Mouse (Mus musculus) urinary bladder, postnatal 25 days (tissue): ENCODE data around the gene Gm5868.
"Not testable (repeated sequence)": the region's sequence is repeated elsewhere in the genome, so short reads cannot be mapped to it uniquely, and the experiment has no call there.

Experiments
- DNase-seq: peaks from one replicate; pipeline ENCODE4 v3.0.0; 2022; ENCODE audit warnings: low spot score

The Gm5868 gene

DNA sequence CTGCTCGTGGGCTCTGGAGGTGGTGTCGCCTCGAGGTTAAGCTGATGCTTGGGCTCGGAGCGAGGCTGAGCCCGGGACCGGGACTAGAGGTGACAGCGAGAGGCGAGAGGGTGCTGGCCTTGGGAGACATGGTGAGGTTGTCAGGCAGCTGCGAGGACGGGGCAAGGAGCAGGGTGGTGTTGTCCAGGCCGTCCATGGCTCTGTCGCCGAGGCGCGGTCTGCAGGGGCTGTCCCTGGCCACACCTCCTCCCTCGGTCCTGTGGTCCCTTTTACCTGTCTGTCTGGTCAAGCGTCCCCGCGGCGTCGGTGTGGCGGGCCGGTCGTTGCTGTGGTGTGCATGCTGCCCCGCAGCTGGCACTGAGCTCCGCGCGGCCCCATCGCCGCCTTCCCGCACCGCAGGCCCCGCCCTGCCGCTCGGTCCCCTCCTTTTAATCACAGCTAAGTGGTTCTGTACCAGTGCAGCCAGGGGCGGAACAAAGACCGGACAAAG, at the start of gene Gm5868:
Gm5868 (minus strand) TSS at position 360 of the 490 bp plus-strand sequence.
- no peak for DNase-seq

DNA sequence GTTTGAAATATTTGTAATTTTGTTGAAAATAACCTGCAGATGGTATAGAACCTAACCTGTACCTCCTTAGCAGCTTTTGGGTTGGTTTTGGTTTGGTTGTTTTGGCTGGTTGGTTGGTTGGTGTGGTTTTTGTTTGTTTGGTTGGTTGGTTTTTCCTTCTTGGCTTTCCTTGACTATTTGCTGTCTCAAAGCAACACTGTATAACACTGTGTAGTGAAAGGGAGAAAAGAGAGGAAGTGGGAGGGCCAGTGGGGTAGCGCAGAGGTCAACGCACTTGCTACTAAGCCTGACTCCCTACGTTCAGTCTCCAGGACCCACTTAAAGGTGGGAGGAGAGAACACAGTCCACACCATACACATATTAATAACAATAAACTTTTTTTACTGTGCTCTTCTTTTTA, 49.2 kb upstream of the Gm5868 start:
- no peak for DNase-seq

DNA sequence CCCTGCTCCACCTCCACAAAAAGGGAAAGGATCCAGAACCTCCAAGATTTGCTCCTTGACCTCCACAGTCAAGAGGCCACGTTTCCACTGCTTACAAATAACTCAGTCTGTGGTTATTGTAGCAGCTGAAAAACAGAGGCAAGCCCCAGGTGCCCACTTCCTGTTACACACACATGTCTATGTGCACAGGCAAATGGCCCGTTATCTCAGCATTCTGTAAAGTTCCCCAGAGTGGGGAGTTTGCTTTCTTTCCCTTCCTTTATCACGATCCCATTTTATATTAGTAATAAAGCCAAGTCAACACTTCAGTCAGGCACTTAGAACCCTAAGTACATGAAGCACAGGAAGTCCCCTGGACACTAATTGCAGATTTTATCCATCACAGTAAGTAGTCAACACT, 48.8 kb upstream of the Gm5868 start:
- DNase-seq: no peak

DNA sequence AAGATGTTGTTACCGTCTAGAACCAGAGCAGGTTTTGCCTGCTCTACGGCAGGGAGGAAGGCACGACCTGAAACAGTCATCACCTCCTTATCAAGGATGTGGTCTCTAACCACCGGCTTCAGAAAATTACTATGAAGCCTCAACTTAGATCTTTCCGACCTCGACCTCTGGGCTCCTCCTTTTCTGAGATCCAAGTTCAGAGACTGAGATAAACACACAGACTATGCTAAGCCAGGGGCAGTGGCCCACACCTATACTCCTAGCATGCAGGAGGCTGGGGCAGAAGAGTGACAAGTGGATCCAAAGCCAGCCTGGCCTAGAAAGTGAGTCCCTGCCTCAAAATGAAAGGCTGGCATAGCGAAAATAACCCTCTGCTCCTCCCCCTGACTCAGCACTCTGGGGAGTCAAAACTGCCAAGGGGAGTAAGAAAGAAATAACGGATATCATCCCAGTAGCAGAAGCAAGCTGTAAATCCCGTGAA, 47.5 kb upstream of the Gm5868 start:
- DNase-seq: no peak

DNA sequence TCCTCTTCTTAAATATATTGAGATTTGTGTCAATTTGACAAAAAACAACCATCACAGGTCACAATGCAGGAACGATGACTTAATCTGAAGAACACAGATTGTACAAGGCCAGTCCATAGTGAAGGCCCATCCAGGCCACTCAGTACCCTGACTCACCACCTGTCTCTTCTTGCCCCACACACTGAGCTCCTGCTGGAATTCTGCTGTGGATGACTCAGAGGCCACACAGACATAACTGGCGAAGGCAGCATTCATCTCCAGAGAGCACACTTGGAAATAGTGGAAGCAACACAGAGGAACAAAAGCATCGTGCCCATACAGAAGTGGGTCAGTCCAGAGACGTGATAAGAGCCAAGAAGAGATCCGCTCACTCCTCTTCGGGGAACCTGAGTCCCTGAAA, 42.7 kb upstream of the Gm5868 start:
- no peak for DNase-seq

DNA sequence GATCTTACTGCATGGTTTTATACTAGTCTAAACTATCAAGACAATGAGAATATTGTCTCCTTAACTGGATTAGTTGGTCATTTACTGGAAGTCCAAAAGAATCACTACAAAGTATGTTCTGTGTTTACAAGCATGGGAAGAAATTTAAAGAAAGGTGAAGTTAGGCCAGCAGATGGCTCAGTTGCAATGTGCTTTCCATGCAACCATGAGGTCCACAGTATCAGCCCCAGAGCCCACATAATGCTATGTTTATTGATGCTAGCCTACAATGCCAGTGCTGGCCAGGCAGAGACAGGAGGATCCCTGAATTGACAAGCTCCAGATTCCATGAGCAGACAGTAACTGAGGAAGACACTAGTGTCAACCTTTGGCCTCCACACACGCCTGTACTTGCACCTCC, 33.7 kb upstream of the Gm5868 start:
- no peak for DNase-seq

DNA sequence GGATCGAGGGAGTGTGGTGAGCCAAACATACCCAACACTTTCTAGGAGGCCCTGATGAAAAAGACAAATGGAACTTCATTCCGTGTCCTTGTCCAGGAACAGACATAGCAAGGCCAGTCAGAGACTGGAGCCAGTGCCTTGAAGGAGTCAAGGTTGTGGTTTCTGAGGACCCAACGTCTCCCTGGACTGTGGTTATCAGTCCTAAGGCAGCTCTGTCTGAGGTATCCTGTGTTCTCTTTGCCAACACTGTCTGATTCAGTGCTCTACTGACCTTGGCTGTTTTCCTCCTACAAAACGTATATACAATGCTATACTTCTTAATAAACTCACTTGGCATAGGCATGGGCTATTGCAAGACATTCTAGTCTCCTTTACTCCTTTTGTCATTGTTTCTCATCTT, 30.1 kb upstream of the Gm5868 start:
- DNase-seq: no peak

DNA sequence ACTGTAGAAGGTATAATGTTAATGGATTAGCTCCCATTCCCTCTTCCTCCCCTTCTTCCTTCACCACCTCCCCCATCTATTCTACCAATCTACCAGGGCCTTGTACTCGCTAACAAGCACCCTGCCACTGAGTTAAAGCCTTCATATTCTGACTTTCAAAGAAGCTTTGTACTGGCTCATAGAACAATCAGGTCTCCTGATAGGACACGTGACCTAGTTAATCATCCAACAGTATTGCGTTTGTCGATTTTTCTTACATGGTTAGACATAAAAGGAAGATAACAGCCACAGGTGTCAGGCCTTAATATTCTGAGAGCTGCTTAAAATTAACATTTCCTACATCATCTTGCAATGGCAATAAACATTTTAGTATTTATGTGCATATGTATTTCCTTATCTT, 15.8 kb upstream of the Gm5868 start:
- no peak for DNase-seq

DNA sequence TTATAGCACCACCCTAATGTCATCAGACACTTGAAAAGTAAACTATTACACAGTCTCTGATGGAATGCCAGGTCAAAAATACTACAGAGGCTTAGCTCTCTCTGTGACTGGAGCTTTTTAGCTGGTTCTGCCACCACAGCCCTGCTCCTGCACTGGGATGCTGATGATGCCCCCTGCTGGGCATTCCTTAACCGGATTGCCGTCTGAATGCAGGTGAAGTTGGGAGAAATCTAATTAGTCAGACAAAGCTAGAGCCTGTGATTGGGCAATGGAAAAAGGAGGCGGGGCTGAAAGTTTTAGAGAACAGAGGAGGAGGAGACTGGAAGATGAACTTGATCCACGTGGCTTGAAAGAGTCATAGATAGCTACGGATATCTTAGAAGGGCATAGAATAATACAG, 13.7 kb upstream of the Gm5868 start:
- peak; percentile 44 for DNase-seq

DNA sequence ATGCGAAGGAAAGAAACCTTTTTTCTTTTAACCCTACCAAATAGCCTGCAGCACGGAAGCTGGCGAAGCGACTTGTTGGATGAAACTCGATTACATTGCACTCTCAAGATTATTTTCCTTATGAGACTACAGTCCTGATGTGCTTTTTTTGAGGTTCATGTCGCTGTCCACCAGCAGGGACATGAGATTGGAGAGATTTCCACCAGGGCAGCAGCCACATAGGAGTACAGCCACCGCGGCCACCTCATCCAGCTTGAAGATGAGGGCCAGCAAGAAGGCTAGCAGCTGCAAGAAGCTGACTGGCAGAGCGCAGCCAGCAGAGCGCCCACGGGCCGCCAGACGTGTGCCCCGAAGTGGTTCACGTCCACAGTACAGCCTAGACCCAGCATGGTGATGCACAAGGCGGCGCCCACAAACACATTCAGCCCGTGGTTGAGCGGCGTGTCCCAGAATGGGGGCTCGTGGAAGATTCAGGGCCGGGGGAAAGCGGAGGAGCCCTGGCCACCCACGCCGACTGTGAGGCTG, 622 bp downstream of the Gm5868 start:
- DNase-seq: not testable (repeated sequence)

DNA sequence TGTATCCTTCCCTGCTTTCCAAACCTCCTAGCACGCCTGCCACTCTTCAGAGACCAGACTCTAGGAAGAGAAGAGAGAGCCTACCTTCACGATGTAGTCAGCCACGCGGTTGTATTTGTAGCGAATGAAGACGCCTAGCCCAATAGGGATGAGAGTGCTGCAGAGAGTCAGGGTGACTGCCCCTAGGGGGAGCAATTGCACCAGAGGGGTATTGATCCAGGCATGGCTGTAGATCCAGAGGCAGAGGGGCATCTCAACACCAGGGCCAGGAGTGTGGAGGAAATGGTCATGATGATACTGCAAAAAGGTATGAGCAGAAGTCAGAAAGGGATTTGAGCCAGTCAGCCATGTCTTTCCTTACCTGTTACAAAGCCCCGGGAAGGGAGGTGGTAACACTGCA, 1.2 kb downstream of the Gm5868 start:
- DNase-seq: not testable (repeated sequence)

DNA sequence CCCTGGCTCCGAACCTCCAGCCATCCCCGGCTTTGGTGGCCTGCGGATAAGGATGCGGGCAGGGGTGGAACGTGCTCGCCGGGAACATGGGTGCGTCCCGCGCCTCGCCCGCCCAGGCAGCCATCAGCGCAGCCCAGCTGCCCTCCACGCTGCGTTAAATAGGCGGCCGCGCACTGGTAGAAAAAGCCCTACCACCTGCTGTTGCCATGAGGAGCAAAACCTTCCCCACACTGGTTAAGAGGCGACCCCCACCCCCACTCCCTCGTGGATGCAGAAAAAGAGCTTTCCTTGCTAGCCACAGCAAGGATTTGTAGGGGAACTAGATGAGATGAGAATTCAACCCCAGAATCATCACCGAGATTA, 6.4 kb downstream of the Gm5868 start, which contains the start of gene Zar1:
Zar1 (minus strand) TSS at position 285 of the 363 bp plus-strand sequence.
- not testable (repeated sequence) for DNase-seq

DNA sequence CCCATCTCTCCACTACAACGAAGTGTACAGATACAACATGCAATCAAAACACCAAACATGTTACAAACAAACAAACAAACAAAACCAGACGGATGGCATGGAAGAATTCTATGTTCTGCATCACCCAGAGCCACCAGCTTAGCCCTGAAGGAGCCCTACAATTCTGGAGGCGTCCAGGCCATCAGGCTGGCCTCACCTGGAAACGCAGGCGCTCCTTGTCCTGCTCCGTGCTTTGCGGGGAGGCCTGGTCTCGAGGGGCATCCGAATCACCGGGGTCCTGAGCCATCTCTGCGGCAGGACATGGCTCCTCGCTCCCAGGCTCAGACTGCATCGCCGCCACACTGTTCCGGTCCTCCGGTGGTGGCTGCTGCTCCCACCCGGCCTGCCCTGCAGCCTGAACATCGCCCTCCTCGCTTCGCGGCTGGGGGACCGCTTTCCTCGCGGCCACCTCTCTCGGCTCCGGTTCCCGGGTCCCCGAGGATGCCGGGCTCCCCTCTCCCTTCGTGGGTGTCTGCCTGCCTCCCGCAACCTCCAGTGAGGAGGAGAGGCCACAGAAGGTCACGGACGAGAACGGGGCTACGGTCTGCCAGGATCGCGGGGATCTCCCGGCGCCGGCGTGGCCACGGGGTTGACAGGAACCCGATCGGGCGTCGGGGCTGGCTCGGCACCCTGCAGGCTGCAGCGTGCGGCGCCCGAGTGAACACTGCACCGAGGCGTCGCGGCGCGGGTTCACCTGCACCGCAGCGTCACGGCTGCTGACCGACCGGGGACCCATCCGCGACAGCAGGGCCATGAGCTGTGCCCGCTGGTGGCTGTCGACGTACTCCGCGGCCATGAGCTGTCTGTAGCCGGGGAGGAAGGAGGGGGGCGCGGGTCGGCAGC, 7.0 kb downstream of the Gm5868 start:
- peak; percentile 7 for DNase-seq

DNA sequence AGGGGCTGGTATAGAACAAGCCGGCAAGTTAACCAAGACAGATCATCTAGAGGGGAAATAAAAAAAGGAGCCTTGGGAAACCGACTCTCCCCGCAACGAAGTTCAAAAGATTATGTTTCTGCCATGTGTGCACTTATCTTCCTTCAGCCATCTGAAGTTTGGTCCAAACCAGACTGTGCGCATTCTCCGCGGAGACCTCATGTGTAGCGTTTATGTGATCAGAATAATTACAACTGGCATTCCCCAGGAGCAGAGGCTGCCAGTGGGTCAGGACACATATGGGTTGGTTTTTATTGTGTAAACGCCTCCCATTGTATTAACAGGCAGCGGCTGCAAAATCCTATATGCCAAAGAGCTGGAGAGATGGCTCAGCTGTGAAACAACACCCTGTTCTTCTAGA, 7.8 kb downstream of the Gm5868 start:
- DNase-seq: not testable (repeated sequence)

DNA sequence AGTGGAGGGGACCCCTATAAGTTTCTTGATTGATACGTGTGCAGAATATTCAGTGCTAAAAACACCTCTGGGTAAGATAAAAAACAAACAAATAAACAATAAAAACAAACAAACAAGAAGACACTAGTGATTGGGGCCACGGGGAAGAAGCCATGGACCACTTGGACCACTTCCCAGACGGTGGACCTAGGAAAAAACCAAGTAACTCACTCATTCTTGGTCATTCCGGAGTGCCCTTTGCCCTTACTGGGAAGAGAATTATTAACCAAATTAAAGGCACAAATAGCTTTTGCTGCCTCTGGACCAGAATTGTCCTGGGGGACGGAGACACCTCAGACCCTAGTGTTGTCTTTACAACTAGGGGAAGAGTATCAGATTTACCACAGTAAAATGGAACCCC, 21.7 kb downstream of the Gm5868 start:
- no peak for DNase-seq

DNA sequence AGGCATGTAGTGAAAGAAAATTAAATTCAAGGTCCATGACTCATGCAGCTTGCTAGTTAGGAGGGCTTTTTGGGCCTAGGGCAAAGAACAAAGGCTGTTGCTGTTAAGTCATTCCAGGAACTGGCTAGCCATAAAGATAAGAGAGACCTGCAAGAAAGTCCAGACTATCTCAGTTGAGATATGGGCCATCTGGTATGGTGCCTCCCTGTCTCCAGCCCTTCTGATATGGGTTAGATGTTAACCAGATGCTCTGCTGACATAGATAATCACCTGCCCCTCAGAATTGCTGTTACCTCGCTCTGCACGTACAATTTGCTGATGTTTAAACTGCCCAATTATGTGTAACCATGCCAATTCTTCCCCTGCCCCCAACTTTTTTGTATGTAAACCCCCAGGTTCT, 24.2 kb downstream of the Gm5868 start:
- DNase-seq: not testable (repeated sequence)

DNA sequence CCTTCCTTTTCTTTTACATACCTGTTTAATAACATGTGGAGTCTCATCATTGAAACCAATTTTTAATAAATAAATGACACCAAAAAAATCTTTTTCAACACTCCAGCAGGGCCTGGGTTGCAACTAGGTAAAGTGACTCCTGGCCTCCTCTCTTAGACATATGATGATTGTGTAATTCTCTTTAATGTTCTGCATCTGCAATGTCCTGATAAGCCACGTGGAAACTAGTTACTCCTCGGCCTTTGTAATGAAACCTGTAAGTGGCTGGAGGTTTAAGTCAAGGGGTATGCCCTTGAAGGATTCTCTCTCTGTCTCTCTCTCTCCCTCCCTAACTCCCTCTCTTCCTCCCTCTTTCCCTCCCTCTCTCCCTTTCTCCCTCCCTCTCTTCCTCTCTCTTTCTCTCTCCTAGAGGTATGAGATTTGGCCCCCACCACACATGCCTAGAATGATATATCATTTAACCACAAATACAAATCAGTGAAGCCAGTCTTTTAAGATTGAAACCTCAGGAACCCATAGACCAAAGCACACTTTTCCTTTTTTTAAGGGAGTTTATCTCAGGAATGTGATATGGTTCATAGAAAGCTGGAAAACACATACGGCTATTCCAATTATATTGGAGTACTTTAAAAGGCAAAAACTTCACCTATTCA, 26.2 kb downstream of the Gm5868 start:
- DNase-seq: no peak

DNA sequence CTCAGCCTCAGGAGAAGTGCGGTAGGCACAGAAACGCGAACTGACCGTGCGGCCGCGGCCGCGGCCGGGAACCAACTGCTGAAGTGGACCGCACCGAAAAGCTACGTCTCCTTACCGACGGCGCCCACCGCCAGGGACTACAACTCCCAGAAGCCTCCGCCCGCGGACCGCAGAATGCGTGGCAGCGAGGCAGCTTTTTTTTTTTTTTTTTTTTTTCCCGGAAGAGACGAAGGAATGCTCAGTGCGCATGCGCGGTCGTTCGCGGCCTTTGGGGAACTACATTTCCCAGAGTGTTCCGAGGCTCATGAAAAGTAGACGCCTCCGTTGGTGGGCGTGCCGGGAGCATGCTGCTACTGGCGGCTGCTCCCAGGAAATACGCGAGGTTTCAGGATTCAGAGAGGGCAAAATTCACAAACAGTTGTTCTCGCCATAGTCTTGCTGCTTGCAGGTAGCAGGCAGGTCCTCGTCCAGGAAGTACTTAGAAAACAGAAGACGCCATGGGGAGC, 27.8 kb downstream of the Gm5868 start, which contains the start of gene Nfxl1:
Nfxl1 (minus strand) TSS at position 141 of the 506 bp plus-strand sequence.
- DNase-seq: peak; percentile 95

DNA sequence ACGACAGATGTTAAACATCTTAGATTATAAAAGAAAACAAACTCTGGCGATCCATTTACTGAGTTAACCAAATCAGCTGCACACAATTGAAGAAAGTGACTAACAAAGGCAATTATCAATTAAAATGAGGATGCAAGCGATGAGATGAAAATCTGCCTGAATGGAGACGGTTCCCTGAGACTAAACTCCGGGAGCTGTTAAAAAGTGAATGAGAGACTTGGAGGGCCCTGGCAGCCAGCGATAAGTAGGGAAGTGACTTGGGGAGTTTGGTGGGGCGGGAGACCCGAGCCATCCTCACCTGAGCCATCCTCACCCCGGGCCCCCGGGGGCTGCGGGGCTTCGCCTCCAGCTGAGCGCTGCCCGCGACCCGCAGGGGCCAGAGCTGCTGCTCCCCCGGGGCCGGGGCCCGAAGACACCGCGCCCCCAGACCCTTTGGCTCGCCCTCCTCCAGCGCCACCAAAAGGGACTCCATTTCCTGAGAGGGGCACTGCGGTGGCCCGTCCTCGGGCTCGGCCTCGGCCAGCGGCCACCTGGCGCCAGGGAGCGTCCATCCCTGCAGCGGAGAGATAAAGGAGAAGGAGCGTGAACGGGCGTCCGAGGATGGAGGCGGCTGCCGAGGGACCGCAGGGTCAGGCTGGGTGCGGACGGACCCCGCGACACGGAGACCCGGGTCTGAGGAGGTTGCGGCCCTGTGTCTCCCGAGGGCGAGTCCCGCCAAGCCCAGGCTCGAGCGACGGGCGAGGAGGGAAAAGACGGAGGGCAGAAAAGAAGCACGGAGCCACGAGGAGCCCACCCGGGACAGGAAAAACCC, 28.4 kb downstream of the Gm5868 start:
- DNase-seq: peak; percentile 39

DNA sequence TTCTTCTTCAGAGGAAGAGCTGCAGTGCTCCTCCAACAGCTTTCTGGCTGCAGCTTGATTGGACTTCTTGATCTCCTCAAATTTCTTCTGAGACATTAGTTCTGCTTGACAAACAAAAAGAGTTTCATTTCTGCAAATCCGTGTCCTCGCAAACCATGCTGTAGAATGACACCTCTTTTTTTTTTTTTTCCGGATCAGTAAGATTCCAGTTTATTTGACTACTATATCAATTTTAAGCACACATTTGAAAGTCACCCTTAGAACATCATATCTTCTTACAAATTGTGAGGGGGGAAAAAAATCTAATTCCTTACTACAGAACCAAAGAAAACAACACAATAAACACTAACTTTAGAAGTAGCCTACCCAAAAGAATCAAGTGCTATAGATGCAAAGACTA, 31.1 kb downstream of the Gm5868 start:
- DNase-seq: no peak

DNA sequence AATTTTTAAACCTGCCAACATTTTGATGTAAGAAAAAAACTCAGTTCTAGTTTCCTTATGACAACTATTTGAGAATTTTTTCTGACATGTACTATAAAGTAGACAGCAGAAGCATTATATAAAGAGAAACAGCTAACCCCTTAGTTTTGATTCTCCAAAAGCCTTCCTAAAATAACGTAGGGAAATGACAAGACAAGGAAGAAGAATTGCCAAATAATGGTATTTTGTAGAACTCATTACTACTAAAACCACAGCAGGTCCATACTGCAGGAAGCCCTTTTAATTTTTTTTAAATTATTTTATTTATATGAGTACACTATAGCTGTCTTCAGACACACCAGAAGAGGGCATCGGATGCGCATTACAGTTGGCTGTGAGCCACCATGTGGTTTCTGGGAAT, 36.1 kb downstream of the Gm5868 start:
- no peak for DNase-seq
